Mouse (Mus musculus) forebrain, postnatal 0 days (tissue): Measurements from ENCODE around the gene Utp20. TPM values are rescaled to one million over a fixed set of nuclear protein-coding genes. Genes with fewer than 3 reads are reported as not detected.
"Not testable (repeated sequence)": the region's sequence is repeated elsewhere in the genome, so short reads cannot be mapped to it uniquely, and the experiment has no call there.

ENCODE experiments used
- ATAC-seq: fragments of 200-750 bp; cut with Nextera tagmentation; 2 replicates; pipeline ENCODE4 v1.8.0; 2017; ENCODE audit warnings: mild to moderate bottlenecking, moderate library complexity
- DNase-seq: peaks from one replicate; pipeline ENCODE4 v3.0.0-alpha.2; 2015
- H3K27ac ChIP-seq: fragments of 300-500 bp; sonication (generic); 2 replicates; pipeline ENCODE4 v1.5.1; 2014; ENCODE audit warnings: low read depth, mild to moderate bottlenecking, antibody characterized with exemption, low read length, moderate library complexity, mixed read lengths
- H3K27me3 ChIP-seq: fragments of 300-500 bp; sonication (generic); 2 replicates; pipeline ENCODE4 v1.6.1; 2014; ENCODE audit warnings: mild to moderate bottlenecking, low read length, mixed read lengths; ENCODE audit not compliant: insufficient read depth
- H3K36me3 ChIP-seq: fragments of 300-500 bp; sonication (generic); 2 replicates; pipeline ENCODE4 v1.6.1; 2014; ENCODE audit warnings: mild to moderate bottlenecking, moderate library complexity; ENCODE audit not compliant: insufficient read depth
- H3K4me1 ChIP-seq: fragments of 300-500 bp; sonication (generic); 2 replicates; pipeline ENCODE4 v1.6.1; 2014; ENCODE audit warnings: antibody characterized with exemption; ENCODE audit not compliant: insufficient read depth
- H3K4me2 ChIP-seq: fragments of 300-500 bp; sonication (generic); 2 replicates; pipeline ENCODE4 v1.6.1; 2014; ENCODE audit warnings: low read depth, mild to moderate bottlenecking, moderate library complexity
- H3K4me3 ChIP-seq: fragments of 300-500 bp; sonication (generic); 2 replicates; pipeline ENCODE4 v1.5.1; 2014; ENCODE audit warnings: low read depth, low read length, mixed read lengths
- H3K9ac ChIP-seq: fragments of 300-500 bp; sonication (generic); 2 replicates; pipeline ENCODE4 v1.6.1; 2014; ENCODE audit warnings: mild to moderate bottlenecking
- H3K9me3 ChIP-seq: fragments of 300-500 bp; sonication (generic); 2 replicates; pipeline ENCODE4 v1.6.1; 2016; ENCODE audit warnings: low read length
- CTCF ChIP-seq: sonication (generic); IDR thresholded peaks from 2 replicates; pipeline ENCODE4 v1.5.1; 2016; ENCODE audit warnings: antibody characterized with exemption, control low read depth, low read depth
- WGBS: fragments of 180-500 bp; shearing (Covaris S2); extraction: QIAGEN DNeasy Blood & Tissue Kit; methylation state at CpG from one replicate; pipeline ENCODE4 v1.1.7; 2014; 5-methylcytosine and 5-hydroxymethylcytosine counted together
- polyA plus RNA-seq: library from polyadenylated mRNA; unstranded; fragments of >200 nt; fragmentation: Nextera tagmentation; extraction: Ambion mirVana; gene quantifications from 2 replicates; pipeline ENCODE4 v1.2.1, GENCODE M21; 2015
- total RNA-seq: library from RNA; depleted of rRNA; stranded (reverse); fragments of >200 nt; gene quantifications from 2 replicates; pipeline ENCODE4 v1.2.3, GENCODE M21; 2014

Utp20 gene
- total and polyA plus RNA-seq, 2 experiments from 2014 or later = 4.3 to 18.5 TPM

DNA sequence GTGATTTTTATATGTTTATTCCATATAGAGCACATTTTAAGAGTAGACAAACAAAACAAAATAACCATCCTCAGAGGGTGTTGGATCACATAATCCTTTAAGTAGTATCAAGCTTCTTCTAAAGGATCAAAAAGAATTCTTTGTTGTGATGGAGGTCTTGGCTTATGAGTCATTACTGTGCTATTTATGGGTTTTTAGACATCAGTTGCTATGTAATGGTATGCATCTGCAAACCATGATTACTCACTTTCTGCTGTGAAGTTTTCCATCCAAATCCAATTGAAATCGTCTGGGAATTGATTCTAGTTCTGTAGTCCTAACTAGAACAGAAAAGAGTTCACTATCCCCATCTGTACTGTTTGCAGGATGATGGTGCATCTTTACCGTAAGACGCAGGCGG, 23.4 kb upstream of the Utp20 start:
- Histone ChIP-seq H3K36me3 (no peaks in the 10 kb centered on the region), H3K27me3 (no peaks in the 10 kb centered on the region), H3K27ac (no peak overlapping the region), H3K9ac (no peak overlapping the region), H3K4me1 (no peaks in the 10 kb centered on the region), H3K4me3 (no peak overlapping the region), H3K4me2 (no peak overlapping the region), H3K9me3 (no peaks in the 10 kb centered on the region)
- ATAC-seq (no peak), DNase-seq (no peak)
- TF ChIP-seq CTCF = no peak
- WGBS = 82% methylated on average over 4 of the region's 4 CpGs

DNA sequence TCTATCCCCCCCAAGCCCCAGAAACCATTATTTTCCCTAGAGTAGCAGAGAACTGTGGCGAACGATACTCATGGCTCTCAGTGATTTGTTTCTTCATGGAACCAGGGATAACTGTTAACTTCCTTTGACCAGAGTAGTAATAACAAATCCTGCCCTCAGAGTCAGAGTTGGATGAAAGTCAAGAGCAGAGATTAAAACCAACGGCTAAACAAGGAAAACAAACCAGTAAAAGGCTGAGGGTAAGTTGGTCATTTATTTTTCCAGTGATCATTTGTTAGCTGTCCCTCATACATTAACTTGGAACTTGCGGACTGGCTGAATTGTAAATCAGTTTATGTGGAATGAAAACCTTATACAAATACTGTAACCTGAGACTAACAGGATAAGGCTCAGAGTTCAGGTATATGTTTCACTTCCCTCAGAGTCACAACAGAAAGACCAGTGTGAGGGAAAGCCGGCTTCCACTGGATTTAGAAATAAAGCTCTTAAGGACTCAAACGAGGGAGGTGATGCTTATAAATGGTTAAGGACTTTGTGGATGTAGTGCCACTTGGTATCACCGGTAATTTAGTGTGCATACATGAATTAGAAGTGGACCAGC, 22.4 kb upstream of the Utp20 start:
- H3K9me3 ChIP-seq = no peaks in the 10 kb centered on the region
- TF ChIP-seq CTCF = no peak
- WGBS = 84% methylated on average over 7 of the region's 7 CpGs
- H3K4me2 ChIP-seq = no peak overlapping the region
- H3K36me3 ChIP-seq = no peaks in the 10 kb centered on the region
- DNase-seq (no peak), ATAC-seq (no peak)
- no peak overlapping the region for H3K9ac ChIP-seq
- H3K27ac ChIP-seq = no peak overlapping the region
- no peak overlapping the region for H3K4me3 ChIP-seq
- H3K27me3 ChIP-seq = no peaks in the 10 kb centered on the region
- H3K4me1 ChIP-seq = no peaks in the 10 kb centered on the region

DNA sequence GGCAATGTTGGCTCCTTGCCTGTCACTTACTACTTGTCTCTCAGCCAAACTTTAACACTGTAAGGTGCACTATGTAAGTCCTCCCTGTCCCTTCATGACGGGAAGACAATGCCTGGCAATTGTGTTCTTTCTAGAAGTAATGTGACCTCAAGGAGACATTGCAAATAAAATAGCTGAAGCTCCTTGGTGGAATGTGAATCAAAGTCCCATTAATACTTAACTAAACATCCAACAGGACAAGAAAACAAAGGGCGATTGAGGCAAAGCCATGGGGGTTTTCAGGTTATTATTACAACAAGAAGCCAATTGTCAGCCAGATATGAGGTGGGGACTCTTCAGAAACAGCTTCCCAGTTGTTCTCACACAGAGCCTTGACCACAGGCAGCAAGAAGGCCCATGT, 7.6 kb upstream of the Utp20 start:
- ATAC-seq (no peak), DNase-seq (no peak)
- H3K36me3 ChIP-seq = no peaks in the 10 kb centered on the region
- 78% methylated on average over 2 of the region's 2 CpGs for WGBS
- H3K4me3 ChIP-seq = no peak overlapping the region
- no peak overlapping the region for H3K4me2 ChIP-seq
- H3K9ac ChIP-seq = no peak overlapping the region
- H3K27me3 ChIP-seq = no peaks in the 10 kb centered on the region
- H3K4me1 ChIP-seq = no peaks in the 10 kb centered on the region
- TF ChIP-seq CTCF = no peak
- H3K9me3 ChIP-seq = no peaks in the 10 kb centered on the region
- H3K27ac ChIP-seq = no peak overlapping the region

DNA sequence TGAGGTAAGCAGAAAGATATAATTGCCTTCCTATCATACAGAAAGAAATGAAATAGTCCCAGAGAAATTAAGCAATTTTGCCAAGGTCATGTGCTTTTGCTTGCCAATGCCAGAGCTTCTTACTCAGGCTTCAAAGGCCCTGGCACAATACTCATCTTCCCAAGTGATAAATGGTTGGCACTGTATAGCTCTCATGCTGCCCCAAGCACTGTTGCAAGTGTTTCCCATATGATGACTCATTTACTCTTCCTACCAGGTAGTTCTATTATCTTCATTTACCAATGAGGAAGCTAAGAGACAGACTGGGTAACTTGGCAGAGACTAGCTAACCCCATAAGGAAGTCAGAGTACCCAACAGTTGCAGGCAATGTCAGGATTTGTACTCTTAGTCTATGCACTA, 1.8 kb upstream of the Utp20 start:
- no peak overlapping the region for H3K4me2 ChIP-seq
- peaks cover 5% of the 10 kb centered on the region; the same call in 1 of the 2 replicates for H3K36me3 ChIP-seq
- no peaks in the 10 kb centered on the region for H3K9me3 ChIP-seq
- H3K27me3 ChIP-seq = no peaks in the 10 kb centered on the region
- H3K4me3 ChIP-seq = no peak overlapping the region
- TF ChIP-seq CTCF = no peak
- ATAC-seq (no peak), DNase-seq (no peak)
- H3K4me1 ChIP-seq = peaks cover 9% of the 10 kb centered on the region
- H3K27ac ChIP-seq = no peak overlapping the region
- H3K9ac ChIP-seq = no peak overlapping the region

DNA sequence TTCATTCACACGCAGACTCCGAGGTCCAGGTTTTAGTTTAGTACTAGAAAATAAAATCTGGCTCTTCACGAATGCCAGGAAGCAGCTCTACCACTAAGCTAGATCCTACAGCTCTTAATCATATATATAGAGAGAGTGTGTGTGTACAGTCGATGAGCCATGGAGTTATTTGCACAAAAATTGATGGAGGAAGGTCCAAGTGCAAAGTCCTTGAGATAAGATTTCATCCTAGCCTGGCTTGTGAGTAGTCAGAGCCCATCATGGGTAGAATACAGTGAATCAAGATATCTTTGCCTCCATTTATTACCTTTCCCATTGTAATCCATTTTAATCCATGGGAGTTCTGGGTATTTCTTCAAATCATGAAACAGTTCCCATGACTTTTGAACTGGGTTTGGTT, 992 bp upstream of the Utp20 start:
- peak overlapping the region; percentile 86 for H3K4me2 ChIP-seq
- no peak for ATAC-seq
- H3K27ac ChIP-seq = no peak overlapping the region

DNA sequence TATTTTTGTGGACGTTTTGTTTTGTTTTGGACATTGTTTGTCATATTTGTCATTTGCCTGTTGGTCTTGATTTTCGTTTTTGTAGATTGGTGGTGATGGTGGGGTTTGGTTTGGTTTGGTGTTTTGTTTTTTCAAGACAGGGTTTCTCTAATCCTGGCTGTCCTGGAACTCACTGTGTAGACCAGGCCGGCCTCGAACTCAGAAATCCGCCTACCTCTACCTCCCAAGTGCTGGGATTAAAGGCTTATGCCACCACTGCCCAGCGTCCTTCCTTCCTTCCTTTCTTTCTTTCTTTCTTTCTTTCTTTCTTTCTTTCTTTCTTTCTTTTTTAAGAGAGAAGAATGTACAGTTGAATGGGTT, 323 bp upstream of the Utp20 start:
- peak overlapping the region; percentile 87 for H3K4me3 ChIP-seq
- not testable (repeated sequence) for H3K27me3 ChIP-seq, H3K36me3 ChIP-seq, H3K9me3 ChIP-seq, H3K4me1 ChIP-seq, DNase-seq, H3K27ac ChIP-seq
- ATAC-seq = peak; percentile 44; the same call in 1 of the 2 replicates
- peak overlapping the region; percentile 55 for H3K9ac ChIP-seq
- H3K4me2 ChIP-seq = peak overlapping the region; percentile 86
- WGBS = 3% methylated on average over 6 of the region's 6 CpGs

More for the DNA sequence above, 992 bp upstream of the Utp20 start:
- Histone ChIP-seq H3K4me1 (peaks cover 9% of the 10 kb centered on the region), H3K9ac (no peak overlapping the region), H3K27me3 (no peaks in the 10 kb centered on the region), H3K9me3 (no peaks in the 10 kb centered on the region), H3K4me3 (peak overlapping the region; percentile 87; the same call in 1 of the 2 replicates), H3K36me3 (peaks cover 10% of the 10 kb centered on the region; the same call in 1 of the 2 replicates)
- DNase-seq = no peak
- WGBS = 90% methylated on average over 4 of the region's 4 CpGs
- TF ChIP-seq CTCF = no peak

DNA sequence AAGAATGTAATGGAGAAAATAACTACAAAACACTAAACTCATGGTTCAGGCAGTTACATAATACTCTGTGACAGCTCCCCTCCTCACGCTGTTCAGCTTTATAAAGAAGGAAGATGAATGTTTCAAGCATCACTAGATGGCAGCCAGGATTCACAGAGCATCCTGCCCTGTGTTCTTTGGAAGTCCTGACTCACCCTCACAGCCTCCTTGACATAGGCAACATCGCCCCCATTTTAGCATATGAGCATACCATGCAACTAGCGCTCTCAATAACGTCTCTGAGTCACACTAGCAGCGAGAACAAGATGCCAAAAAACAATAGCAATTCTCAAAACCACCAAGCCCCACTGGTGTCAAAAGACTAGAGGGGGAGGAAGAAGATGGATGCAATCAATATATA, 9.3 kb downstream of the Utp20 start:
- TF ChIP-seq CTCF = 0 out of 2 replicates have a peak, but pooled peaks have one; percentile 26
- H3K27ac ChIP-seq = no peak overlapping the region
- H3K27me3 ChIP-seq = no peaks in the 10 kb centered on the region
- H3K4me1 ChIP-seq = no peaks in the 10 kb centered on the region
- H3K36me3 ChIP-seq = peaks cover 64% of the 10 kb centered on the region
- H3K4me2 ChIP-seq = no peak overlapping the region
- WGBS = 93% methylated on average over 5 of the region's 5 CpGs
- ATAC-seq = no peak
- H3K4me3 ChIP-seq = no peak overlapping the region
- no peaks in the 10 kb centered on the region for H3K9me3 ChIP-seq
- no peak overlapping the region for H3K9ac ChIP-seq
- no peak for DNase-seq
